Mouse (Mus musculus) MEL (cell line): ENCODE measurements around the gene Lyzl6.

Experiments used
- MAFK ChIP-seq: IDR thresholded peaks from 2 replicates; pipeline ENCODE4 v1.6.1; 2011; ENCODE audit warnings: low read depth, mild to moderate bottlenecking, low read length, improper control_type of control experiment, borderline replicate concordance
- MEF2A ChIP-seq: IDR thresholded peaks from 2 replicates; pipeline ENCODE4 v1.6.1; 2014; ENCODE audit warnings: low read depth, mild to moderate bottlenecking, inconsistent platforms, low read length, improper control_type of control experiment; ENCODE audit not compliant: poor library complexity, insufficient replicate concordance, severe bottlenecking; ENCODE audit errors: extremely low read depth

DNA sequence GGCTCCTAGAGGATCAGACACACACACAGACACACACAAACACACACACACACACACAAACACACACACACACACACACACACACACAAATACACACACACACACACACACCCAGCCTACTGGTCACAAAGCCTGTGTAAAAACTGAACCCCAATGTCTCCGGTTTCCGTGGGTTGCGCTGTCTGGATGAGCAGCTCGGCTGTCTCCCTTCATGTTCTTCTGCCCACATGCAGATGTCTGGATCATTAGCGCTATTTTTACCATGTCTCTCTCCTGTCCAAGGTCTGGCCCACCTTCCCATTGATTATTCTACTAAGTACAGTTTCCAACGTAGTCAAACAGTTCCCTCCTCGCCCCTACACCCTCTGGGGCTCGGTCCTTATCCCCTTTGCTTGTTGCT, 24.4 kb upstream of the Lyzl6 start:
- TF ChIP-seq MEF2A (no peak), MAFK (no peak)
